Mouse (Mus musculus) spleen, adult 2 months (tissue): ENCODE data around the gene Cables2.

ENCODE experiments used
- CTCF ChIP-seq: fragments of 200-500 bp; IDR thresholded peaks from 2 replicates; pipeline ENCODE4 v1.5.1; 2011; ENCODE audit warnings: mild to moderate bottlenecking, inconsistent platforms; ENCODE audit not compliant: insufficient read depth, insufficient read length, insufficient replicate concordance; ENCODE audit errors: extremely low read depth
- POLR2A ChIP-seq: fragments of 200-500 bp; IDR thresholded peaks from 2 replicates; pipeline ENCODE4 v1.6.1; 2011; ENCODE audit warnings: low read depth, low read length, inconsistent platforms

- TF ChIP-seq POLR2A = no peak
- TF ChIP-seq CTCF = no peak
Observed at GRCm38 (mm10) chr2:180221051-180221450, 52.2 kb downstream of the Cables2 start.
